Mouse (Mus musculus) olfactory bulb, adult 2 months (tissue): ENCODE data around the gene Arhgef3. TPM values are rescaled to one million over a fixed set of nuclear protein-coding genes. Genes with fewer than 3 reads are reported as not detected.

Source experiments
- H3K27ac ChIP-seq: fragments of 200-500 bp; 2 replicates; pipeline ENCODE4 v1.5.1; 2012; ENCODE audit warnings: low read depth, low read length; ENCODE audit not compliant: insufficient read depth
- H3K4me1 ChIP-seq: fragments of 200-500 bp; 2 replicates; pipeline ENCODE4 v1.6.1; 2012; ENCODE audit warnings: low read length; ENCODE audit not compliant: control insufficient read depth, insufficient read depth
- H3K4me3 ChIP-seq: fragments of 200-500 bp; 2 replicates; pipeline ENCODE4 v1.5.1; 2012; ENCODE audit warnings: mild to moderate bottlenecking, low read depth, low read length, moderate library complexity; ENCODE audit not compliant: insufficient read depth
- CTCF ChIP-seq: fragments of 200-500 bp; IDR thresholded peaks from 2 replicates; pipeline ENCODE4 v1.5.1; 2012; ENCODE audit warnings: low read depth, mild to moderate bottlenecking, low read length, moderate library complexity; ENCODE audit not compliant: insufficient read depth
- POLR2A ChIP-seq: fragments of 200-500 bp; IDR thresholded peaks from 2 replicates; pipeline ENCODE4 v1.6.1; 2012; ENCODE audit warnings: mild to moderate bottlenecking, low read depth, low read length, moderate library complexity; ENCODE audit not compliant: insufficient read depth
- WGBS: fragments of 180-500 bp; shearing (Covaris S2); methylation state at CpG from one replicate; pipeline ENCODE4 v1.1.7; 2018; 5-methylcytosine and 5-hydroxymethylcytosine counted together
- polyA plus RNA-seq: library from polyadenylated mRNA; stranded (reverse); fragments of >200 nt; gene quantifications from 2 replicates; pipeline ENCODE4 v1.2.4, GENCODE M21; 2012; ENCODE audit warnings: low replicate concordance; ENCODE audit not compliant: missing spikeins, insufficient read depth, insufficient read length

The Arhgef3 gene
- polyA plus RNA-seq, 1 experiment = not detected

- Histone ChIP-seq H3K27ac (no peak overlapping the region), H3K4me3 (no peak overlapping the region), H3K4me1 (peaks cover 10% of the 10 kb centered on the region)
- TF ChIP-seq CTCF (no peak), POLR2A (no peak)
- 74% methylated on average over 6 of the region's 6 CpGs for WGBS
Observed at GRCm38 (mm10) chr14:27397526-27397925, 282.8 kb downstream of the Arhgef3 start.

GRCm38 (mm10) chr14:27400495-27400894 is 285.8 kb downstream of the Arhgef3 start:
- Histone ChIP-seq H3K4me1 (peaks cover 13% of the 10 kb centered on the region), H3K4me3 (no peak overlapping the region), H3K27ac (no peak overlapping the region)
- no peak for TF ChIP-seq POLR2A
- TF ChIP-seq CTCF = no peak
- whole genome bisulfite sequencing = 75% methylated on average over 6 of the region's 6 CpGs

DNA sequence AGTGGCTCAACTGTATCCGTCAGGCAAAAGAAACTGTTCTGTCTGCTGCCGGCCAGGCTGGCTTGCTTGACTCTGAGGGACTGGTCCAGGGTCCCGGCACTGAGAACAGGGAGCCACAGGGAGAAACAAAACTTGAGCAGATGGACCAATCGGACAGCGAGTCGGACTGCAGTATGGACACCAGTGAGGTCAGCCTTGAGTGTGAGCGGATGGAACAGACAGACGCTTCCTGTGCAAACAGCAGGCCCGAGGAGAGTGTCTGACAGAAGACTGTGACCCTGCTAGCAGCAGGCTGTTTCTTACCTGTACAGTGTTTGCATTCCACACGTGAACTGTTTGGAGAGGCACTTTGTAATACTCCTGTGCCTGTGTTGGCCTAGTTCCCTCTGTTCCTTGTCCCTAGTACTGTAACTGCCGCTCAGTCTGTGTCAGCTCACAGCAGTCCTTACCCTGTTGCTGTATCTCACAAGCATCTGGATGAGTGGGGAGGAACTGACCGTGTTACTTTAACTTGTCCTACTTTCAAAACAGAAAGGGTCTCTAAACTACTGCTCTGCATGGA is 287.1 kb downstream of the Arhgef3 start:
- whole genome bisulfite sequencing = 91% methylated on average over 12 of the region's 12 CpGs
- no peak overlapping the region for H3K27ac ChIP-seq
- H3K4me3 ChIP-seq = no peak overlapping the region
- H3K4me1 ChIP-seq = peaks cover 13% of the 10 kb centered on the region
- no peak for TF ChIP-seq POLR2A

DNA sequence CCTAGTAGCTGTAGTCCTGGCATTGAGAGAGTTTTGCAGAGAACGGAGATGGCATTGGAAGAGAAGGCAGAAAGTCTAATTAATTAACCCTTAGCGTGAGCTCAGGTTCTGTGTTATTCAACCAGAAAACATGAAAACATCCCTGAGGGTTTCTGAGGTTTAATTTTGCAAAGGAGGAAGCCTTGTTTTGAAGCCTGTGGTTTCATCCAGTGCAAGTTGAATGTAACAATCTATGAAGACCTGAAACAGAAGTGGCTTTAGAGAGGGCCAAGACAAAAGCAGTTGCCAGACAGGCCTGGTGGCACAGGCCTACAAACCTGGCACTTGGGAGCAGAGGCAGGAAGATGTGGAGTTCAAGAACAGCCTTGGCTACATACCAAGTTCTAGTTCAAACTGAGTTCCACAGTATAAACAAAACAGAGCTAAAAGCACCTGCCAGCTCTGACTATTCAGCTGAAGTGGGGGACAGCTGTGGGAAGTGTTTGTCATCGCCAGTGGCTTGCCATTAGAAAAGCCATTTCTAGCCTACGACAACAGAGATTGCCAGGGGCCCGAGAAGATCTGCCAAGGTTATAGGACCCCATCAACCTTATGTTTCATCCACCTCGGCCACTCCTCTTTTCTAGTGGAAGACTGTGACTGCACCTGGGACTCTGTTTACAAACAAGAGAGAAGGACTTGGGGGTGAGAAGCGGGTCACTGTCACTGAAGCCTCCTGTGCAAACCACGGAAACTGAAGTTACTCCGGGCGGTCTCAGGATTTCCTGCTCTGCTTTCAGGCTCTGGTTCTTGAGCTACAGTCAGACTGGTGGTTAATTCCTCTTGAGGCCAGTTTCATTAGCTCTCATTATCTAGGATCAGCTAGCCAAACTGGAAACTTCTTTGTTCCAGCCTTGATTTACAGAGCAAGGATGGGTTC is 287.9 kb downstream of the Arhgef3 start:
- 74% methylated on average over 10 of the region's 10 CpGs for WGBS
- no peak for TF ChIP-seq POLR2A
- Histone ChIP-seq H3K27ac (no peak overlapping the region), H3K4me1 (peaks cover 13% of the 10 kb centered on the region), H3K4me3 (no peak overlapping the region)

DNA sequence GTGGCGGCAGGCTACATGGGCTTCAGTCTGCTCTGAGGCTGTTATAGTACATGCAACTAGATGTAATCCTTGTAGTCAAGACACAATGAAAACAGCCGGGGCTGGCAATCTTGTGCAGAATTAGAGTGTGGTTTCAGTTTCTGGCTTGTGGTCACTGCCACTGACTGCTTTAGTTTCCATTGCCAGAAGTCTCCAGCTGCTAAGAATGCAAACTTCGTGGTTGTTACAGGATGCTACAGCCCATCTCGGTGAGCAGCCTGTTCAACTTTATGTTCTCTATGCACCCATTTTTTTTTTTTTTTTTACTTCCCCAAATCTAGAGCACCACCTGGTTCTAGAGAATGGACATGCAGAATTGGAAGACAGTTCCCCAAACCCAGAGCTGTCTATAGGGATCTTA is 290.8 kb downstream of the Arhgef3 start:
- 80% methylated on average over 4 of the region's 4 CpGs for WGBS
- Histone ChIP-seq H3K4me1 (peaks cover 4% of the 10 kb centered on the region; the same call in 1 of the 2 replicates), H3K27ac (no peak overlapping the region), H3K4me3 (no peak overlapping the region)
- TF ChIP-seq CTCF (no peak), POLR2A (no peak)

- WGBS = 97% methylated on average over 2 of the region's 2 CpGs
- peaks cover 3% of the 10 kb centered on the region; the same call in 1 of the 2 replicates for H3K4me1 ChIP-seq
- H3K27ac ChIP-seq = no peak overlapping the region
- no peak for TF ChIP-seq CTCF
- TF ChIP-seq POLR2A = no peak
- H3K4me3 ChIP-seq = no peak overlapping the region
Observed at GRCm38 (mm10) chr14:27405947-27406346, 291.2 kb downstream of the Arhgef3 start.

DNA sequence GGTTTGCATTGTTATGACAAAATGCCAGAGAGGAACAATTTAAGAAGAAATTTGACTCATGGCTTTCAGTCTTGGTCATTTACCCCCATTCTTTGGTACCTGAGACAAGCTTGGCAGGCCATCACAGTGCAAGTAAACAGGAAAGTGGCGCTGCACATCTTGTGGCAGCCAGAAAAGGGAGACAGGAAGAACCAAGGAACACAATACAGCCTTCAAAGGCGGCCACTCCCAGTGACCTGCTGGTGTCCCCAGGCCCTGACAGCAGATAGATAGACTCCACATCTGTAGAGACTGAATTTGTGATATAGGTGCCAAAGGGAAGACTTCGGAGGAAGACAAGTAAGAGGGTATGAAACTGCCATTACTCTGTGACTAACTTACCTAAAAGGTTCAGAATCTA is 293.5 kb downstream of the Arhgef3 start:
- H3K27ac ChIP-seq = no peak overlapping the region
- H3K4me1 ChIP-seq = no peaks in the 10 kb centered on the region
- H3K4me3 ChIP-seq = no peak overlapping the region
- no peak for TF ChIP-seq POLR2A
- no peak for TF ChIP-seq CTCF
- WGBS = 94% methylated on average over 3 of the region's 3 CpGs

GRCm38 (mm10) chr14:27409662-27410061 is 295.0 kb downstream of the Arhgef3 start:
- H3K4me1 ChIP-seq = no peaks in the 10 kb centered on the region
- no peak overlapping the region for H3K4me3 ChIP-seq
- H3K27ac ChIP-seq = no peak overlapping the region
- no peak for TF ChIP-seq CTCF
- TF ChIP-seq POLR2A = no peak
- 77% methylated on average over 3 of the region's 3 CpGs for WGBS

DNA sequence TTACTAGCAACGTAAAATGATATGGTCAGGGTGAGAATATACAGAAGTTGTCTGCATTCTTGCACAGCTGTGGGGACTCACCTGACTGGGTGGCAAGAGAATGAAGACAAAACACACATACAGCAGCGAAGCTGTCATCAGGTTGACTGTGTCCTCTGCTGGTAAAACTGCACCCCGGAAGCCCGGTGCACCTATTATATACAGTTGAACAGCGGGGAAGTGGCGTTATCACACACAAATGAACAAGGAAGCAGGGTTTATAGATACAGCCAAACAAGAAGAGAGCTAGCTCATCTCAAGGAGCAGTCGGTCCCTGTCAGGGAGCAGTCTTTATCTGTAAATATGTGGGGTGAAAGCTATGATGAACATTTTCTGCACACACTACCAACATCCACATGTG is 296.8 kb downstream of the Arhgef3 start:
- no peak for TF ChIP-seq CTCF
- TF ChIP-seq POLR2A = no peak
- WGBS = 93% methylated on average over 7 of the region's 7 CpGs
- Histone ChIP-seq H3K4me3 (no peak overlapping the region), H3K4me1 (no peaks in the 10 kb centered on the region), H3K27ac (no peak overlapping the region)

DNA sequence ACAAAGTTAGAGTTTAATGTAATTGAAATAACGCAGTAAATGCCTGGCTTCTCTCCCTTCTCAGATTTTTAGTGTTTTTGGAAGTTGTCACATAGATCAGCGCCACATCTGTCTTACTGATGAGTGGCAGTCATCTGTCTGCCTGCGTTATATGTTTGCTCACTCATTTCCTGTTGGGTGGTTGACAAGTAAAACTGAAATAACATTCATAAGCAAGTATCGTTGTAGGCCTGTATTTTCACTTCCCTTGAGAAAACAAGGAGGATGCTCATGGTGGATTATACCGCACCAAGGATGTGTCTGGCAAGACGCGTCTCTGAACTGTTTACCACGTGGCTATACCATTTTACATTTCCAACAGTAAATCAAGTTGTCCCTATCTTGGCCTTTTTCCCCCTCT is 298.0 kb downstream of the Arhgef3 start:
- Histone ChIP-seq H3K4me3 (no peak overlapping the region), H3K4me1 (no peaks in the 10 kb centered on the region), H3K27ac (no peak overlapping the region)
- no peak for TF ChIP-seq CTCF
- TF ChIP-seq POLR2A = no peak
- 89% methylated on average over 8 of the region's 8 CpGs for WGBS
